Mouse (Mus musculus) forebrain, embryonic 11.5 days (tissue): ENCODE measurements around the gene Ppp2r5c. TPM values are rescaled to one million over a fixed set of nuclear protein-coding genes. Genes with fewer than 3 reads are reported as not detected.
A peak's percentile ranks its signal among the peaks of the same experiment; 100 is the strongest.

Experiments
- ATAC-seq: fragments of 200-750 bp; cut with Nextera tagmentation; replicated peaks from 2 replicates; pipeline ENCODE4 v1.8.0; 2017; ENCODE audit warnings: moderate TSS enrichment; ENCODE audit not compliant: low FRiP score
- DNase-seq: peaks from one replicate; pipeline ENCODE4 v3.0.0-alpha.2; 2017; ENCODE audit warnings: low spot score
- H3K27ac ChIP-seq: fragments of 300-500 bp; sonication (generic); 2 replicates; pipeline ENCODE4 v1.5.1; 2014; ENCODE audit warnings: low read depth, low read length
- H3K27me3 ChIP-seq: fragments of 300-500 bp; sonication (generic); 2 replicates; pipeline ENCODE4 v1.6.1; 2014; ENCODE audit warnings: mild to moderate bottlenecking, low read length, mixed read lengths; ENCODE audit not compliant: control insufficient read depth, insufficient read depth
- H3K36me3 ChIP-seq: fragments of 300-500 bp; sonication (generic); 2 replicates; pipeline ENCODE4 v1.6.1; 2014; ENCODE audit warnings: mild to moderate bottlenecking, low read length, moderate library complexity, mixed read lengths; ENCODE audit not compliant: control insufficient read depth, insufficient read depth
- H3K4me1 ChIP-seq: fragments of 300-500 bp; sonication (generic); replicated peaks from 2 replicates; pipeline ENCODE4 v1.6.1; 2014; ENCODE audit warnings: low read length, mixed read lengths; ENCODE audit not compliant: control insufficient read depth, insufficient read depth
- H3K4me2 ChIP-seq: fragments of 300-500 bp; sonication (generic); 2 replicates; pipeline ENCODE4 v1.6.1; 2014; ENCODE audit warnings: low read depth, mild to moderate bottlenecking, low read length, moderate library complexity, mixed read lengths; ENCODE audit not compliant: severe bottlenecking
- H3K4me3 ChIP-seq: fragments of 300-500 bp; sonication (generic); 2 replicates; pipeline ENCODE4 v1.5.1; 2014; ENCODE audit warnings: low read depth, low read length
- H3K9ac ChIP-seq: fragments of 300-500 bp; sonication (generic); 2 replicates; pipeline ENCODE4 v1.6.1; 2014; ENCODE audit warnings: low read length
- H3K9me3 ChIP-seq: fragments of 300-500 bp; sonication (generic); 2 replicates; pipeline ENCODE4 v1.6.1; 2016; ENCODE audit warnings: low read length, mixed read lengths; ENCODE audit not compliant: control insufficient read depth
- WGBS: fragments of 180-500 bp; shearing (Covaris S2); extraction: QIAGEN DNeasy Blood & Tissue Kit; methylation state at CpG from one replicate; pipeline ENCODE4 v1.1.7; 2014; 5-methylcytosine and 5-hydroxymethylcytosine counted together
- polyA plus RNA-seq: library from polyadenylated mRNA; unstranded; fragments of >200 nt; fragmentation: Nextera tagmentation; extraction: Ambion mirVana; gene quantifications from 2 replicates; pipeline ENCODE4 v1.2.1, GENCODE M21; 2014

Ppp2r5c gene
- polyA plus RNA-seq, 1 experiment from 2014 or later: 163 TPM

DNA sequence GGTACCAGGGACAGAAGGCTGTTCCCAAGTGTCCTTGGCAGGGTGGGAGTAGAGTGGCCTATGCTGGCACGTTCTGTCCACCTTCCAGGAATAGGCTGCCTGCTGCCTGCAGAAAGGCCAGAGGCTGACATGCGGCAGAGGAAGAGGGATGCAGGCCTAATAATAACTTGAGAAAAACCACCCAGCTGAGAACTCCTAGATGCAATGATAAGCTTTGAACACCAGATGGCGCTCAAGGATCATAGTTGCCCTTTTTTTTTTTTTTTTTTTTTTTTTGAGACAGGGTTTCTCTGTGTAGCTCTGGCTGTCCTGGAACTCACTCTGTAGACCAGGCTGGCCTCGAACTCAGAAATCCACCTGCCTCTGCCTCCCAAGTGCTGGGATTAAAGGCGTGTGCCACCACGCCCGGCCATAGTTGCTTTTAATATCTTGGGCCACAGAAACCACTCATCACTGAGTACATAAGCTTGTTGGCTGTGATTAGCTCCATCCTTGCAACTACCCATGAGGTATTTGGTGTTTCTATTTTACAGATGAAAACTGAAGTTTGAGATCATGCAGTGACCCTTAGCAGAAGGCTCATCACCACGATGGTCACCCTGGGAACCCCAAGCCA lies 28.1 kb upstream of the Ppp2r5c start:
- H3K27me3 ChIP-seq: no peaks in the 10 kb centered on the region
- no peak overlapping the region for H3K27ac ChIP-seq
- no peaks in the 10 kb centered on the region for H3K4me1 ChIP-seq
- 35% methylated on average over 8 of the region's 8 CpGs for WGBS
- DNase-seq: peak; percentile 69
- no peak for ATAC-seq
- H3K9ac ChIP-seq: no peak overlapping the region
- H3K9me3 ChIP-seq: no peaks in the 10 kb centered on the region
- H3K4me3 ChIP-seq: no peak overlapping the region
- H3K36me3 ChIP-seq: no peaks in the 10 kb centered on the region
- H3K4me2 ChIP-seq: no peak overlapping the region

- Histone ChIP-seq H3K36me3 (no peaks in the 10 kb centered on the region), H3K9me3 (no peaks in the 10 kb centered on the region), H3K27me3 (no peaks in the 10 kb centered on the region), H3K27ac (no peak overlapping the region), H3K4me3 (no peak overlapping the region), H3K9ac (no peak overlapping the region), H3K4me1 (no peaks in the 10 kb centered on the region), H3K4me2 (no peak overlapping the region)
- DNase-seq (no peak), ATAC-seq (no peak)
- 68% methylated on average over 2 of the region's 2 CpGs for WGBS
Measured at GRCm38 (mm10) chr12:110419879-110420278, 27.0 kb upstream of the Ppp2r5c start.

- H3K9ac ChIP-seq: no peak overlapping the region
- no peak overlapping the region for H3K27ac ChIP-seq
- WGBS: 76% methylated on average over 2 of the region's 3 CpGs
- H3K36me3 ChIP-seq: no peaks in the 10 kb centered on the region
- no peak overlapping the region for H3K4me2 ChIP-seq
- H3K4me3 ChIP-seq: no peak overlapping the region
- no peaks in the 10 kb centered on the region for H3K27me3 ChIP-seq
- DNase-seq: no peak
- H3K9me3 ChIP-seq: no peaks in the 10 kb centered on the region
- ATAC-seq: no peak
- no peaks in the 10 kb centered on the region for H3K4me1 ChIP-seq
Measured at GRCm38 (mm10) chr12:110421361-110421760, 25.6 kb upstream of the Ppp2r5c start.

DNA sequence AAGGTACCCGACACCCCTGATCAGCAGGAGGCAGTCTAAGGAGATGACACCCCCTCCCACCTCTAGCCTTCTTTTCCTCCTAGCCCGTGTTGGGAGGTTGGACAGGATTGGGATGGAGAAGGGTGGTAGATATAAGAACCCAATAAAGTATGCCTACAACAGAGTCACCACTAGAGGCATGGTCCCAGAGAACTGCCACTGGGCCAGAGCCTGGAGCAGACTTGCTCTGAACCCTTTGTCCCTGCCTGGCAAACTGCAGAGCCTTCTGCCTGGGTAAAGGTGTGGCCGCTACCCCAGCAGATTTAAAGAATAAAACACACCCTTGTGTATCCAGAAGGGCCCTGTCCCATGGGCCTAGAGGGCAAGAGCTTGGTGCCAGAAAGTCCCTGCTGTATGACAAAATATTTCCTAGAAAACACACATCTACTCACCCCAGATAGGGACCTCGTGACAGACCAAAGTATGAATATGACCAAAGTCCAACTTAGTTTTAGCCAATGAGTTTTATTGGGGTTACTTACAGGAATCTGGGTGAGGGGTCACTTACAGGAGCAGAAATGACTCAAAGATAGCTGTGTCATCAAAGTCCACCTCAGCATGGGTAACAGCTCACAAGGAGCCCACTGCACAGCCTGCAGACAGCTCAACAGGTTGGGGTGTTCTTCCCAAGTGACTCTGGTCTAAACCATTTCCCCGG lies 22.8 kb upstream of the Ppp2r5c start:
- Histone ChIP-seq H3K27me3 (no peaks in the 10 kb centered on the region), H3K27ac (no peak overlapping the region), H3K4me2 (no peak overlapping the region), H3K4me1 (no peaks in the 10 kb centered on the region), H3K36me3 (no peaks in the 10 kb centered on the region), H3K9me3 (no peaks in the 10 kb centered on the region), H3K4me3 (no peak overlapping the region), H3K9ac (no peak overlapping the region)
- ATAC-seq (no peak), DNase-seq (no peak)
- 77% methylated on average over 5 of the region's 5 CpGs for WGBS

DNA sequence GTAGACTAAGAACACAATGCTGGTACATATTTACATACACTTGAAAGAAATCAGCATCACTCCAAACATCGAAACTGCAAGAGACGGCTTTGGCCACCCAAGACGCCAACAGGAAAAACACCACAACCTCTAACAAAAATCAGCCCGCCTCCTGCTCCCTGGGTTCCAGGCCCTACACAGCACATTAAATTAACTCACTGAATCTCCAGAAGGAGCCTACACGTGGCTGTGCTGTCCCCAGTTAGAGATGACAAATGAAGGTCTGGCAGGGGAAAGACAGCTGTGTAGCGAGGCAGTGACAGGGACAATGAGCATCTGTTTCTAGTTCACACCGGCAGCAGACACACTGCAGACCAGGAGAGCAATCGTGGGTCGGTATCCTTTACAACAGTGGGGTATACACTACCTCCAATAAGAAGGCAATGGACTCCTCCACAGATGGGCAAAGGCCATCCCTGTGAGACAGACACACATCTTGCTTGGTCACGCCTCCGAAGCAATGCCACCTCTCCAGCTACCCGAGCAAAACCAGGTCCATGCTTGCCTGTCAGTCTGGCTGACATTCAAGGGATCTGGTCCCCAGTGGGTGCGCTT lies 20.4 kb upstream of the Ppp2r5c start:
- Histone ChIP-seq H3K27me3 (no peaks in the 10 kb centered on the region), H3K36me3 (no peaks in the 10 kb centered on the region), H3K27ac (no peak overlapping the region), H3K9ac (no peak overlapping the region), H3K9me3 (no peaks in the 10 kb centered on the region), H3K4me2 (no peak overlapping the region), H3K4me3 (no peak overlapping the region), H3K4me1 (0 out of 2 replicates have a peak, but pooled peaks cover 2% of the 10 kb centered on the region)
- WGBS: 87% methylated on average over 13 of the region's 13 CpGs
- ATAC-seq (no peak), DNase-seq (no peak)

GRCm38 (mm10) chr12:110429340-110429973 lies 17.5 kb upstream of the Ppp2r5c start:
- Histone ChIP-seq H3K9me3 (no peaks in the 10 kb centered on the region), H3K27ac (no peak overlapping the region), H3K9ac (peak overlapping the region; percentile 46), H3K36me3 (no peaks in the 10 kb centered on the region), H3K4me1 (0 out of 2 replicates have a peak, but pooled peaks cover 2% of the 10 kb centered on the region), H3K4me2 (no peak overlapping the region), H3K4me3 (no peak overlapping the region), H3K27me3 (no peaks in the 10 kb centered on the region)
- DNase-seq (no peak), ATAC-seq (peak; percentile 39; the same call in 1 of the 2 replicates)
- WGBS: 59% methylated on average over 12 of the region's 12 CpGs

DNA sequence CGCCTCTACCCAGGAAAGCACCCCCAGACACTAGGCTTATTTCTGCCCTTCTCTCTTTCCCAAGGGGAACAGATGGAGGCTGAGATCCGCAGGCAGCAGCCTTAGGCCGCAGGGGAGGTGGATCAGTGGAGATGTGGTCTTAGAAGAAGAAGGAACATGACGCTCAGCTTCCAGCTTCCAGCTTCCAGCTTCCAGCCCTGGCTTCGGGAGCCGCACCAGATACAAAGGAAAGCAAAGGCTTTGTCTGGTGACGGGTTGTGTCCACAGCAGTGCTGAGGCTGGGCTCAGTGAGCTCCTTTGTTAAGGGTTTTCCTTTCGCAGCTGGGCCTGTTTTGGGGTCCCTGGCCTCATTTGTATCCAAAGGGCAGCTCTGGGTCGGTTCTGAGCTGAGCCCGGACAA lies 16.9 kb upstream of the Ppp2r5c start:
- Histone ChIP-seq H3K27me3 (no peaks in the 10 kb centered on the region), H3K9me3 (no peaks in the 10 kb centered on the region), H3K4me3 (no peak overlapping the region), H3K4me1 (0 out of 2 replicates have a peak, but pooled peaks cover 2% of the 10 kb centered on the region), H3K9ac (peak overlapping the region; percentile 46), H3K36me3 (no peaks in the 10 kb centered on the region), H3K4me2 (no peak overlapping the region), H3K27ac (no peak overlapping the region; the same call in 1 of the 2 replicates)
- WGBS: 32% methylated on average over 10 of the region's 10 CpGs
- DNase-seq (no peak), ATAC-seq (no peak)

DNA sequence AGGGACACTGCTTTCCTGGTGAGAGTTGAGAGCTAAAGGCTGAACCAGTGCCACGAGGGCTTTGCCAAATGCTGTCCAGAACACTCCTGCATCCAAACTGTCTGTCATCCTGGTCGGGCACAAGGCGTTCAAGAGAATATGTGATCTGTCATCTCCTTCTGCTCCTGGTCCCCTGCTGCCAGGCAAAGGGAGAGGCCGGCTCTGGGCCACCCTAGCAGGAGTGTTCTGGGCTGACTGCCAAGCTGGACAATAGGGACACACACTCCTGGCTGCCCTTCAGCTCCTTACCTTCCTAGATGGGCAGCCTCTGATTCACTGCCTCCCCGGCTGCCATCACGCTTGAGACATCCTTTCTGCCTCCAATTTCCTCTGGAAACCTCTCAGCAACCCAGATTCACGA lies 15.1 kb upstream of the Ppp2r5c start:
- Histone ChIP-seq H3K9ac (no peak overlapping the region), H3K4me3 (no peak overlapping the region), H3K27ac (no peak overlapping the region), H3K36me3 (no peaks in the 10 kb centered on the region), H3K27me3 (no peaks in the 10 kb centered on the region), H3K4me2 (no peak overlapping the region), H3K4me1 (0 out of 2 replicates have a peak, but pooled peaks cover 2% of the 10 kb centered on the region), H3K9me3 (no peaks in the 10 kb centered on the region)
- 77% methylated on average over 7 of the region's 7 CpGs for WGBS
- DNase-seq (no peak), ATAC-seq (no peak)
